Mouse (Mus musculus) ES-E14 (cell line): ENCODE results near the gene Med22. TPM values are rescaled to one million over a fixed set of nuclear protein-coding genes. Genes with fewer than 3 reads are reported as not detected.

Source experiments
- DNase-seq: peaks from one replicate; pipeline ENCODE4 v3.0.0-alpha.2; 2013; ENCODE audit warnings: low read depth, low spot score
- H3K27ac ChIP-seq: 2 replicates; pipeline ENCODE4 v1.5.1; 2012; ENCODE audit warnings: low read depth, mild to moderate bottlenecking, low read length, moderate library complexity, mixed read lengths; ENCODE audit not compliant: poor library complexity, insufficient read depth, severe bottlenecking
- H3K36me3 ChIP-seq: 2 replicates; pipeline ENCODE4 v1.6.1; 2012; ENCODE audit warnings: mild to moderate bottlenecking, low read length, moderate library complexity, mixed read lengths; ENCODE audit not compliant: control insufficient read depth, poor library complexity, insufficient read depth, severe bottlenecking
- H3K4me1 ChIP-seq, 2 experiments: fragments of 150-350 bp in 1 of 2; sonication (generic) in 1 of 2; 2 replicates each; pipeline ENCODE4 v1.6.1; 2012; ENCODE audit warnings: low read length in 2 of 2, mild to moderate bottlenecking in 1 of 2, mixed read lengths in 1 of 2; ENCODE audit not compliant: control insufficient read depth in 2 of 2, insufficient read depth in 2 of 2, poor library complexity in 1 of 2
- H3K4me3 ChIP-seq, 2 experiments: fragments of 150-350 bp in 1 of 2; sonication (generic) in 1 of 2; 2 replicates each; pipeline ENCODE4 v1.5.1; 2012; ENCODE audit warnings: low read length in 2 of 2, low read depth in 1 of 2, mild to moderate bottlenecking in 1 of 2, mixed read lengths in 1 of 2; ENCODE audit not compliant: insufficient read depth in 1 of 2, poor library complexity in 1 of 2, severe bottlenecking in 1 of 2
- H3K9ac ChIP-seq: 2 replicates; pipeline ENCODE4 v1.6.1; 2012; ENCODE audit warnings: low read depth, mild to moderate bottlenecking, low read length, mixed read lengths; ENCODE audit not compliant: poor library complexity, insufficient read depth, severe bottlenecking
- H3K9me3 ChIP-seq: fragments of 150-350 bp; sonication (generic); 2 replicates; pipeline ENCODE4 v1.6.1; 2012; ENCODE audit warnings: low read depth, mild to moderate bottlenecking, low read length; ENCODE audit not compliant: control insufficient read depth, insufficient read depth
- CHD2 ChIP-seq: IDR thresholded peaks from 2 replicates; pipeline ENCODE4 v1.6.1; 2014; ENCODE audit warnings: mild to moderate bottlenecking, low read depth, low read length, inconsistent platforms
- HCFC1 ChIP-seq: IDR thresholded peaks from 2 replicates; pipeline ENCODE4 v1.6.1; 2012; ENCODE audit warnings: low read length, inconsistent platforms, borderline replicate concordance; ENCODE audit not compliant: insufficient read depth
- MAFK ChIP-seq: IDR thresholded peaks from 2 replicates; pipeline ENCODE4 v1.6.1; 2014; ENCODE audit warnings: mild to moderate bottlenecking, low read depth, low read length, inconsistent platforms; ENCODE audit not compliant: insufficient read depth
- ZC3H11A ChIP-seq: IDR thresholded peaks from 2 replicates; pipeline ENCODE4 v1.6.1; 2012; ENCODE audit warnings: low read depth, mild to moderate bottlenecking, inconsistent platforms, low read length, borderline replicate concordance
- ZNF384 ChIP-seq: IDR thresholded peaks from 2 replicates; pipeline ENCODE4 v1.6.1; 2012; ENCODE audit warnings: low read depth, low read length, inconsistent platforms
- in situ Hi-C, 2 experiments: fragments of 600-800 bp; cut with MboI; formaldehyde crosslinking; loops; one replicate each; pipeline ENCODE4 v1.15.1; 2025; ENCODE audit warnings: low sequenced_read_pairs in 2 of 2, inconsistent platforms in 1 of 2; ENCODE audit not compliant: unreplicated experiment in 2 of 2
- total RNA-seq: library from RNA; depleted of rRNA; stranded (reverse); fragments of 300-350 nt; gene quantifications from 2 replicates; pipeline ENCODE4 v1.2.3, GENCODE M21; 2012

Med22 gene
- total RNA-seq, 1 experiment = 38.8 TPM

GRCm38 (mm10) chr2:26952866-26953265 is 42.4 kb upstream of the Med22 start:
- Histone ChIP-seq H3K4me3 (no peak overlapping the region), H3K4me1 (peaks cover 3 to 9% of the 10 kb centered on the region in 2 experiments; a peak in 2 of 4 replicates), H3K9ac (no peak overlapping the region), H3K9me3 (no peaks in the 10 kb centered on the region), H3K27ac (no peak overlapping the region), H3K36me3 (peaks cover 39% of the 10 kb centered on the region)
- TF ChIP-seq ZNF384 (no peak), CHD2 (no peak), ZC3H11A (no peak), HCFC1 (no peak), MAFK (no peak)
- in situ Hi-C loops = no loop called here
- DNase-seq = no peak

- no peak overlapping the region for H3K9ac ChIP-seq
- no peak overlapping the region for H3K4me3 ChIP-seq
- no peaks in the 10 kb centered on the region for H3K9me3 ChIP-seq
- peaks cover 33% of the 10 kb centered on the region for H3K36me3 ChIP-seq
- TF ChIP-seq ZNF384 (no peak), ZC3H11A (no peak), HCFC1 (no peak), MAFK (no peak), CHD2 (no peak)
- DNase-seq = no peak
- peaks cover 3 to 9% of the 10 kb centered on the region in 2 experiments; a peak in 2 of 4 replicates for H3K4me1 ChIP-seq
- in situ Hi-C loops = no loop called here
- H3K27ac ChIP-seq = no peak overlapping the region
Measured at GRCm38 (mm10) chr2:26952193-26952592, 41.7 kb upstream of the Med22 start.

- in situ Hi-C loops = no loop called here
- no peak overlapping the region for H3K4me3 ChIP-seq
- TF ChIP-seq CHD2 (no peak), MAFK (no peak), ZC3H11A (no peak), HCFC1 (no peak), ZNF384 (no peak)
- no peak overlapping the region for H3K9ac ChIP-seq
- peaks cover 28% of the 10 kb centered on the region for H3K36me3 ChIP-seq
- H3K27ac ChIP-seq = no peak overlapping the region
- H3K4me1 ChIP-seq = peaks cover 3 to 9% of the 10 kb centered on the region in 2 experiments; a peak in 2 of 4 replicates
- H3K9me3 ChIP-seq = no peaks in the 10 kb centered on the region
- DNase-seq = no peak
Measured at GRCm38 (mm10) chr2:26951346-26951905, 40.9 kb upstream of the Med22 start.

GRCm38 (mm10) chr2:26950411-26950810 is 39.9 kb upstream of the Med22 start:
- DNase-seq = no peak
- peaks cover 24% of the 10 kb centered on the region for H3K36me3 ChIP-seq
- in situ Hi-C loops = no loop called here
- no peak for TF ChIP-seq CHD2
- TF ChIP-seq HCFC1 = no peak
- no peak for TF ChIP-seq ZC3H11A
- TF ChIP-seq MAFK = no peak
- no peak for TF ChIP-seq ZNF384
- H3K4me3 ChIP-seq = no peak overlapping the region
- H3K9ac ChIP-seq = no peak overlapping the region
- no peak overlapping the region for H3K27ac ChIP-seq
- no peaks in the 10 kb centered on the region for H3K9me3 ChIP-seq
- H3K4me1 ChIP-seq = peaks cover 3 to 9% of the 10 kb centered on the region in 2 experiments; a peak in 2 of 4 replicates
